Mouse (Mus musculus) lung, embryonic 16.5 days (tissue): ENCODE data around the gene Adam12. TPM values are rescaled to one million over a fixed set of nuclear protein-coding genes. Genes with fewer than 3 reads are reported as not detected.

Source experiments
- ATAC-seq: fragments of 200-750 bp; cut with Nextera tagmentation; 2 replicates; pipeline ENCODE4 v1.8.0; 2017; ENCODE audit warnings: low read depth, mild to moderate bottlenecking, moderate library complexity
- H3K27ac ChIP-seq: fragments of 300-500 bp; sonication (generic); 2 replicates; pipeline ENCODE4 v1.5.1; 2014; ENCODE audit warnings: mild to moderate bottlenecking, control low read depth, low read length
- H3K27me3 ChIP-seq: fragments of 300-500 bp; sonication (generic); 2 replicates; pipeline ENCODE4 v1.6.1; 2014; ENCODE audit warnings: low read depth, low read length, mixed read lengths; ENCODE audit not compliant: control insufficient read depth, insufficient read depth
- H3K36me3 ChIP-seq: fragments of 300-500 bp; sonication (generic); 2 replicates; pipeline ENCODE4 v1.6.1; 2014; ENCODE audit warnings: low read length; ENCODE audit not compliant: control insufficient read depth, insufficient read depth
- H3K4me1 ChIP-seq: fragments of 300-500 bp; sonication (generic); replicated peaks from 2 replicates; pipeline ENCODE4 v1.6.1; 2014; ENCODE audit warnings: low read length, mixed read lengths; ENCODE audit not compliant: control insufficient read depth, insufficient read depth
- H3K4me2 ChIP-seq: fragments of 300-500 bp; sonication (generic); 2 replicates; pipeline ENCODE4 v1.6.1; 2014; ENCODE audit warnings: low read depth, low read length, control low read depth
- H3K4me3 ChIP-seq: fragments of 300-500 bp; sonication (generic); 2 replicates; pipeline ENCODE4 v1.5.1; 2014; ENCODE audit warnings: mild to moderate bottlenecking, low read length, control low read depth
- H3K9ac ChIP-seq: fragments of 300-500 bp; sonication (generic); 2 replicates; pipeline ENCODE4 v1.6.1; 2014; ENCODE audit warnings: low read length, control low read depth
- H3K9me3 ChIP-seq: fragments of 300-500 bp; sonication (generic); 2 replicates; pipeline ENCODE4 v1.6.1; 2016; ENCODE audit warnings: low read length; ENCODE audit not compliant: control insufficient read depth
- WGBS: fragments of 180-500 bp; shearing (Covaris S2); extraction: QIAGEN DNeasy Blood & Tissue Kit; methylation state at CpG from one replicate; pipeline ENCODE4 v1.1.7; 2014; 5-methylcytosine and 5-hydroxymethylcytosine counted together
- polyA plus RNA-seq: library from polyadenylated mRNA; unstranded; fragments of >200 nt; fragmentation: Nextera tagmentation; extraction: Ambion mirVana; gene quantifications from 2 replicates; pipeline ENCODE4 v1.2.1, GENCODE M21; 2015

Adam12 gene
- polyA plus RNA-seq, 1 experiment from 2014 or later: 15.3 TPM

GRCm38 (mm10) chr7:134085396-134085795, 146.6 kb downstream of the Adam12 start:
- Histone ChIP-seq H3K27me3 (no peaks in the 10 kb centered on the region), H3K9me3 (no peaks in the 10 kb centered on the region), H3K9ac (no peak overlapping the region), H3K4me1 (0 out of 2 replicates have a peak, but pooled peaks cover under 1% of the 10 kb centered on the region), H3K27ac (no peak overlapping the region), H3K4me2 (no peak overlapping the region), H3K4me3 (no peak overlapping the region), H3K36me3 (no peaks in the 10 kb centered on the region)
- WGBS: 55% methylated on average over 2 of the region's 2 CpGs
- ATAC-seq: no peak

DNA sequence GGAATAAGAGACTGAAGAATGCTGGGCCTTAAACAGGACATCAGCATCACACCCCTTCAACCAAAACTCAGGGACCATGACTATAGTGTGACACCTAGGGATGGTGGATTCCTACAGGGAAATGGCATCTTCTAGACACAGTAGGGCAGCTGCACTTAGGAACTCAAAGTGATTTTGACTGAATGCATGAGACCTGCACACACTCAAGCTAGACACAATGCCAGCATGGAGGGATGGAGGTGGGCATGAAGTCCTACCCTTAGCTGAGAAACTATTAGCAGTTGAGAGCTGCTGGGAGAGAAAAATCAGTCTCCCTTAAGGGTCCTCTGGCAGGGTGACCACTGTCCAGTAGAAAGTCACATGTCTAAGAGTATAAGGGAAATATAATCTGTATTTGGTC, 147.0 kb downstream of the Adam12 start:
- no peak overlapping the region for H3K9ac ChIP-seq
- H3K4me3 ChIP-seq: no peak overlapping the region
- no peak overlapping the region for H3K27ac ChIP-seq
- no peak overlapping the region for H3K4me2 ChIP-seq
- ATAC-seq: no peak
- no peaks in the 10 kb centered on the region for H3K36me3 ChIP-seq
- H3K4me1 ChIP-seq: 0 out of 2 replicates have a peak, but pooled peaks cover 2% of the 10 kb centered on the region
- no peaks in the 10 kb centered on the region for H3K9me3 ChIP-seq
- H3K27me3 ChIP-seq: no peaks in the 10 kb centered on the region

GRCm38 (mm10) chr7:134081307-134082072, 150.5 kb downstream of the Adam12 start:
- no peak overlapping the region for H3K9ac ChIP-seq
- 0 out of 2 replicates have a peak, but pooled peaks cover 2% of the 10 kb centered on the region for H3K4me1 ChIP-seq
- H3K27me3 ChIP-seq: no peaks in the 10 kb centered on the region
- H3K9me3 ChIP-seq: peaks cover 2% of the 10 kb centered on the region; the same call in 1 of the 2 replicates
- WGBS: 68% methylated on average over 8 of the region's 8 CpGs
- no peak for ATAC-seq
- H3K27ac ChIP-seq: no peak overlapping the region
- no peaks in the 10 kb centered on the region for H3K36me3 ChIP-seq
- no peak overlapping the region for H3K4me3 ChIP-seq
- H3K4me2 ChIP-seq: no peak overlapping the region

GRCm38 (mm10) chr7:134079980-134080725, 151.8 kb downstream of the Adam12 start:
- Histone ChIP-seq H3K27ac (no peak overlapping the region), H3K4me1 (0 out of 2 replicates have a peak, but pooled peaks cover 2% of the 10 kb centered on the region), H3K4me2 (peak overlapping the region; percentile 23), H3K27me3 (no peaks in the 10 kb centered on the region), H3K9ac (no peak overlapping the region), H3K36me3 (no peaks in the 10 kb centered on the region), H3K9me3 (peaks cover 3% of the 10 kb centered on the region; the same call in 1 of the 2 replicates), H3K4me3 (no peak overlapping the region)
- 52% methylated on average over 17 of the region's 17 CpGs for WGBS
- peak; percentile 60; the same call in 1 of the 2 replicates for ATAC-seq

DNA sequence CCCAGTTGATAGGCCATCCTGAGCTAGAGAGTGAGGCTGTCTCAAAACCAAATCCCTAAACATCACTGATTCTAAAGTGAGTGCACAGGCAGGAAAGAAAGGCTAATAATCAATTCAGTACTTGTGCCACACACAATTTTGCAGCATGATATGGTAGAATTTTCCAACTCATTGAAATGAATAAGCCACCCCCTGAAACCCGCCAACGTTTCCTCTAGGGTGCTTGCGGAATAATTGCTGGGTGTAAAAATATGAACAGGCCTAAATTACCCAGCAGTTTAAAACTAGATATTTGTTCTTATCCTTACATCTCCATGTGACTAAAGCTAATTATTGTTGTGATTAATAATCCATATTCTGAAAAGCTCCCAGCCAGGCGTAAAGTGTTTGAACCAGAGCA, 154.3 kb downstream of the Adam12 start:
- peaks cover 3% of the 10 kb centered on the region; the same call in 1 of the 2 replicates for H3K9me3 ChIP-seq
- WGBS: 94% methylated on average over 4 of the region's 4 CpGs
- no peak for ATAC-seq

GRCm38 (mm10) chr7:134073011-134073410, 158.9 kb downstream of the Adam12 start:
- Histone ChIP-seq H3K4me3 (no peak overlapping the region), H3K9me3 (peaks cover 3% of the 10 kb centered on the region; the same call in 1 of the 2 replicates), H3K27ac (no peak overlapping the region), H3K27me3 (no peaks in the 10 kb centered on the region), H3K4me1 (peaks cover 18% of the 10 kb centered on the region), H3K4me2 (no peak overlapping the region), H3K9ac (no peak overlapping the region), H3K36me3 (peaks cover 3% of the 10 kb centered on the region; the same call in 1 of the 2 replicates)
- WGBS: 76% methylated on average over 5 of the region's 5 CpGs
- ATAC-seq: no peak

More for the DNA sequence above, 154.3 kb downstream of the Adam12 start:
- H3K4me2 ChIP-seq: no peak overlapping the region
- no peaks in the 10 kb centered on the region for H3K36me3 ChIP-seq
- 0 out of 2 replicates have a peak, but pooled peaks cover 2% of the 10 kb centered on the region for H3K4me1 ChIP-seq
- H3K9ac ChIP-seq: no peak overlapping the region
- H3K27me3 ChIP-seq: no peaks in the 10 kb centered on the region
- no peak overlapping the region for H3K4me3 ChIP-seq
- no peak overlapping the region for H3K27ac ChIP-seq

DNA sequence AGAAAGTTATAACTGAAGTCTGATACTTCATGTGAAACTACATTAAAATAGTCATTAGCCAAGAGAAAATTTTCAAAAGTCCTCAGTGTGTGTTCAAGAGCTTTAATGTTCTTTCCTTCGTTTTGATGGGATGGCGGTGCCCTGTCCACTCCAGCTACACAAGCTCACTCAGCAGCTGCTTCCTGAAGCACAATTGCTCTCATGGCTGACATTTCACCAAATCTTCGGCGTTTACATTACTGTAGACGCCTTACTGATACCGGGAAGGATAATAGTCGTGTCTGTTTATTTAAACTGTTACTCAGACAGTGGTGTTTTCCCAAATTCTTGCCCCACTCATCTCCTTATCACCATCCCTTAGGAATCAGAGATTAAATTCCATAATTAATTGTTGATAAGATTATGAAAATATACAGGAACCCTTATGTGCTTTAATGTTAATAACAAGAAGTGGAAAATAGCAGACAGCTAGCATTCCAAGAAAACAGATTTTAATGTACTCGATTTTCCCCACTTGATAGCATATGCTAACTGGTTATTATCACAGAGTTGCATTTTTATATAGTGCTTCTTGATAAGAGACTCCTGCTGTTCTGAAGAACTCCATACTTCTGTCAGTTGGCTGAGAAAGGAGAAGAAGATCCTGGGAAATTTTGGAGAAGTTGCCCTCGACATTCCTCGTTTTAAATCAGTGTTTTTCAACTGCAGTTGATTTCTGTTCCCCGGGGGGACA, 160.6 kb downstream of the Adam12 start:
- Histone ChIP-seq H3K36me3 (peaks cover 3% of the 10 kb centered on the region; the same call in 1 of the 2 replicates), H3K4me1 (peaks cover 18% of the 10 kb centered on the region), H3K27ac (peak overlapping the region; percentile 68), H3K4me3 (no peak overlapping the region), H3K27me3 (no peaks in the 10 kb centered on the region), H3K9ac (no peak overlapping the region), H3K4me2 (no peak overlapping the region), H3K9me3 (no peaks in the 10 kb centered on the region)
- ATAC-seq: peak; percentile 86
- 21% methylated on average over 11 of the region's 11 CpGs for WGBS

- Histone ChIP-seq H3K36me3 (no peaks in the 10 kb centered on the region), H3K27ac (no peak overlapping the region), H3K4me2 (no peak overlapping the region), H3K27me3 (no peaks in the 10 kb centered on the region), H3K4me3 (no peak overlapping the region), H3K9me3 (no peaks in the 10 kb centered on the region), H3K9ac (no peak overlapping the region), H3K4me1 (no peaks in the 10 kb centered on the region)
- ATAC-seq: no peak
- WGBS: 72% methylated on average over 4 of the region's 4 CpGs
Measured at GRCm38 (mm10) chr7:134062629-134063028, 169.3 kb downstream of the Adam12 start.
